In the genomic region with DNA sequence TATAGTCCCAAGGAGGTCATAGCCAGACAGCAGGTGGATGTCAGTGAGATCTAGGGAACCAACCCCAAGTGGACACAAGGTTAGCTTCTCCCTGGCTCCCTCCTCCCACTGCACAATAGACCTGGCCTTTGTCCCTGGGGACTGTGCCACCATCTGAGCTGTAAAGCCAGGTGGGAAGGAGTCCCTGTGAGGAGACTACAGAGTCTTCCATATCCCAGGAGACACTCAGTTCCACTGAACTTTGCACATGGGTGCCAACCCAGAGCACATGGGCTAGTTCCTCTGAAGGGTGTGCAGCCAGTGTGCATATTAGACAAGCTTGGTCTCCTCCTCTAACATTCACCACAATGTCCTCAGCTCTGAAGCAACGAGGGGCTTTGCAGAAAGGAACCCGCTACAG, we compare ENCODE assay signal across 21 mouse cellular contexts.
"Had no signal": no experiment of that assay in that cellular context is flagged by ENCODE, and none has a peak within 500 bp of the region (broad histone marks: within the 10 kb centered on the region; RNA-seq: fewer than 3 reads in every experiment).

No protein-coding gene starts in this region.

- DNase-seq: lung, adult 18-20 months; lung, embryonic 14.5 days; lung, postnatal 10 days; lung, postnatal 4 days; midbrain, embryonic 14.5 days; retina, postnatal 1 day; right cerebral cortex, adult 18-20 months; right cerebral cortex, postnatal 25 days; right cerebral cortex, postnatal 4 days; spleen, adult 18-20 months; thymus, adult 2 months; thymus, postnatal 25 days; thymus, postnatal 4 days had no signal

- ATAC-seq: midbrain, embryonic 16.5 days had no signal

- H3K27me3 ChIP-seq: midbrain, embryonic 12.5 days; neural tube, embryonic 13.5 days; neural tube, embryonic 15.5 days; stomach, embryonic 15.5 days had no signal

- H3K4me3 ChIP-seq: midbrain, embryonic 10.5 days; midbrain, embryonic 12.5 days; myocyte; neural tube, embryonic 13.5 days; neural tube, embryonic 15.5 days; stomach, embryonic 15.5 days had no signal

- H3K9me3 ChIP-seq: midbrain, embryonic 10.5 days; midbrain, embryonic 12.5 days; neural tube, embryonic 13.5 days; neural tube, embryonic 15.5 days; stomach, embryonic 15.5 days had no signal

- H3K4me2 ChIP-seq: lung, embryonic 14.5 days; midbrain, embryonic 12.5 days; neural tube, embryonic 13.5 days; neural tube, embryonic 15.5 days; stomach, embryonic 15.5 days had no signal

- H3K36me3 ChIP-seq: midbrain, embryonic 10.5 days; midbrain, embryonic 12.5 days; neural tube, embryonic 13.5 days; neural tube, embryonic 15.5 days; stomach, embryonic 15.5 days had no signal

- H3K9ac ChIP-seq: lung, embryonic 14.5 days; midbrain, embryonic 12.5 days; neural tube, embryonic 13.5 days; neural tube, embryonic 15.5 days; stomach, embryonic 15.5 days had no signal

- H3K27ac ChIP-seq: midbrain, embryonic 10.5 days; midbrain, embryonic 12.5 days; neural tube, embryonic 13.5 days; neural tube, embryonic 15.5 days; stomach, embryonic 15.5 days; stomach, postnatal 0 days had no signal

- H3K4me1 ChIP-seq: midbrain, embryonic 10.5 days; midbrain, embryonic 12.5 days; neural tube, embryonic 13.5 days; neural tube, embryonic 15.5 days; stomach, embryonic 15.5 days had no signal
